Mouse (Mus musculus) brown adipose tissue, adult 24 weeks (tissue): Measurements from ENCODE around the gene Gse1. TPM values are rescaled to one million over a fixed set of nuclear protein-coding genes. Genes with fewer than 3 reads are reported as not detected.

Source experiments
- H3K27ac ChIP-seq: fragments of 200-500 bp; replicated peaks from 2 replicates; pipeline ENCODE4 v1.5.1; 2012; ENCODE audit warnings: low read depth, mild to moderate bottlenecking, low read length
- H3K4me1 ChIP-seq: fragments of 200-500 bp; 2 replicates; pipeline ENCODE4 v1.6.1; 2012; ENCODE audit warnings: low read length, mixed read lengths; ENCODE audit not compliant: control insufficient read depth, insufficient read depth, insufficient read length
- H3K4me3 ChIP-seq: fragments of 200-500 bp; 2 replicates; pipeline ENCODE4 v1.5.1; 2012; ENCODE audit warnings: low read depth, mild to moderate bottlenecking, low read length, moderate library complexity; ENCODE audit not compliant: insufficient read depth
- polyA plus RNA-seq: library from polyadenylated mRNA; stranded (reverse); fragments of >200 nt; gene quantifications from 2 replicates; pipeline ENCODE4 v1.2.4, GENCODE M21; 2012; ENCODE audit not compliant: missing spikeins, insufficient read depth, insufficient read length

Gse1 gene
- polyA plus RNA-seq, 1 experiment: 9.9 TPM

DNA sequence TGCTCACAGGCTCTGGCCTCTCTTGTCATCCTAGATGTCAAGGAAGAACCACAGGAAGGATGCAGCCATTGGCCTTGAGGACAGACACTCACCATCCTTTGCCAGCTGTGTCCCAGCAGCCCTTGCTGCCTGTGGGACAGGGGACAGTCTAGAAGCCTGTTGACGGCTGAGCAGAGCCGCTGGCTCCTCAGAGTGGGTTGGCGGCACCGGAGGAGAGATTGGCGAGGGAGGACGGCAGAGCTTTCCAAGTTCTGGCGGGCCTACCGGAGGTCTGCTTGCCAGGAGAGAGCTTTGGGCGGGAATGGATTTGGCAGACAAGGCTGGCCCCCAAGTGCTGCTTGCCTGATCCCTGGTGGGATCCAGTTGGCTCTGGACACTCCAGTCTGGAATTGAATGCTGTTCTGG, 165.6 kb downstream of the Gse1 start:
- Histone ChIP-seq H3K4me1 (peaks cover 6% of the 10 kb centered on the region; the same call in 1 of the 2 replicates), H3K27ac (no peak overlapping the region), H3K4me3 (no peak overlapping the region)

DNA sequence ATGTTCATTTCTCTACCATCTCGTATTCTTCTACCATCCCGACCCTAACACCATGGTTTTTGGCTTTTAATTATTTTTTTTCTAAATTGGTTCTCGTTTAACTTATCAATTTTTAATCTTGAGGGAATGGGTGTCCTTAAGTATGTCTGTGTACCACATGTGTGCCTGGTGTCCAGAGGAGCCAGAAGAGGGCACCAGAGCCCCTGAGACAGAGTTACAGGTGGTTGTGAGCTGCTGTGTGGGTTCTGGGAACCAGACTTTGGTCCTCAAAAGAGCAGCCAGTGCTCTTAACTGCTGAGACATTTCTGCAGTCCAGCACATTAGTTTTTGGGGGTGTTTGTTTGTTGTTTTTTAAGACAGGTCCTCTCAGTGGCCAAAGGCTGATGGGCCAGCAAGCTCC, 167.6 kb downstream of the Gse1 start:
- Histone ChIP-seq H3K27ac (no peak overlapping the region), H3K4me1 (peaks cover 6% of the 10 kb centered on the region; the same call in 1 of the 2 replicates), H3K4me3 (no peak overlapping the region)

DNA sequence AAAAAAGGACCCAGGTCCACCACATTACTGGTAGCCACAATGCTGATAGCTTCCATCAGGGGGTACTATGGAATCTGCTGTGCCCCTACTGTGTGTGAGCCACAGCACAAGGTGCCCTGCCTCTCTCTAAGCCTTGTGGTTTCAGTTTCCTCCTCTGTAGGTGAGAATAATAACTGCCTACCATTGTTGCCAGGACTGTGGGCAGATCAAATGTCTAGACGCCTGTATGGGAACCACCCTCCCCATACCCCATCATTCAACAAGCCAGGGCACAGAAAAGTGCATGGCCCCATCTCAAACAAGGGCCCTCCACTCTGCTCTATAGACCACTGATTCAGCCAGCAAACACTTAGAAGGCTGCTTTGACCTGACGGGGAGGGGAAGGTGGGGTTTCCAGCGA, 168.5 kb downstream of the Gse1 start:
- Histone ChIP-seq H3K27ac (no peak overlapping the region), H3K4me1 (peaks cover 4% of the 10 kb centered on the region; the same call in 1 of the 2 replicates), H3K4me3 (no peak overlapping the region)

DNA sequence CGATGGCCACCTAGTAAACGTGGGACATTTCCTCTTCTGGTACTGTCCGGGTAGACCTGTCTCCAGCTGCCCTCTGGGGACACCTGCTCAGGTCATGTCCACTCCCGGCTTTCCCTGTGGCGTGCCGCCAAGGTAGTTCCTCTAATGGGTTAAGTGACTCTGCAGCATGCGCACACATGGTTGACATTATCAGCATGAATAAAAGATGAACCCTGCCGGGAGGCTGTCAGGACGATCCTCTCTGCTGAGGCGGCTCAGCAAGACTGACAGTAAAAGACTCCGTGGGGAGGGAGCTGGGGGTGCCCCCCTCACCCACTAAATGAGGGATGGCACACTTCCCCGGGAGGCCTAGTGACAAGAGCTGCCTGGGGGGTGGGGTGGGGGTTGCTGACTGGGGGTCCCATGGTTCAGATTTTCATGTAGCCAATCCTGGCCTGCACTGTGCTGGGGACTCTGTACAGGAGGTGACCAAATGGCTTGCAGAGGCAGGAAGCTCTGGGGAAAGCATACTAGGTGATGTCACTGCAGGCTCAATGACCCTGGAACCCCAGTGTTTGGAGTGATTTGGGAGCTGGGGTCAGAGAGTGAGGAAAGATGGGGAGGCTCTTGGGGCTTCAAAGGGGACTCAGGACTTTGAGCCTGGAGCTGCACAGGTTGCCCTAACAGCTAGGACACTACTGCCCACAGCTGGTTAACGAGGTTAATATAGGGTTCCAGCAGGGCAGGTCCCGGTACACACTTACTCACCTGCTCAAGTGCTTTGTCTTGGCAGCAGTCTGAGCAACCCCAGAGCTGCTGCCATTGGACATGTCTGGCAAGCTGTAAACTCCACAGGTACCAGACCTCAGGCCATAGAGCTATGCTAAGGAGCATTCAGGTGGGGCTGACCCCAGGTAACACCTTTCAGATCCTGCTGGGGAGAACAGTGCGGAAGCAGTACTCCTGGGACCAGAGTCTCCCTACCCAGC, 169.5 kb downstream of the Gse1 start:
- Histone ChIP-seq H3K4me1 (peaks cover 4% of the 10 kb centered on the region; the same call in 1 of the 2 replicates), H3K27ac (no peak overlapping the region), H3K4me3 (no peak overlapping the region)

DNA sequence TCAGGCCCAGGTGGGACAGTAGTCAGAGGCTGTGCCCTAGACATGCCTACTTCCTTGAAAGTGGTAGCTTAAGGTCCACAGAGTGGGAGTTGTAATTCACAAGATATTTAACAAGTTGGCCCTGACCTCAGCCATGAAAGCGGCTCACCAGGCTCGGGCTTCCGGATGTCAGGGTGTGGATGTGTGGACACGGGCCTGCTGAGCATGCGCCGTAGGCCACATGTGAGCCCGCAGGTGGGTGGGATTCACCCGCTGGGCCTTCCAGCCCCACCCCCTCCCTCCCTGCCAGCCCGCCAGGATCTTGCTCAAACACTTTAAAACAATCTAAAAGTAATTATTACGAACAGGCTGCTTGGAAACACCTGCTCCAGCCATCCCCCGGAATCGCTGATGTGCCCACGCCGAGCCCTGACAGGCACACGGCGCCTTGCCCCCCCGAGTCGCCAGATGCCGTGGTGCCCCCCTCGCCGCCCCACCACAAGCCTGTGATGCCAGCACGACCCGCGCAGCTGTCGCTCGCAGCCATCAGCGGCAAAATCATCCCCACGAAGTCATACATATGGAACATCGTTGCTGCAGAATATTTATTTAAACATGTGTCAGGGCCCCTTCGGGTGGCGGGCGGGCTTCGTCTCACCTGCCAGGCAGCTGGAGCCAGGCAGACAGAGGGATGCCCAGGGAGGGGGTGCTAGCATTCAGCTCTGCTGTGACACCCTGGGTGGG, 171.1 kb downstream of the Gse1 start:
- H3K27ac ChIP-seq: no peak overlapping the region

DNA sequence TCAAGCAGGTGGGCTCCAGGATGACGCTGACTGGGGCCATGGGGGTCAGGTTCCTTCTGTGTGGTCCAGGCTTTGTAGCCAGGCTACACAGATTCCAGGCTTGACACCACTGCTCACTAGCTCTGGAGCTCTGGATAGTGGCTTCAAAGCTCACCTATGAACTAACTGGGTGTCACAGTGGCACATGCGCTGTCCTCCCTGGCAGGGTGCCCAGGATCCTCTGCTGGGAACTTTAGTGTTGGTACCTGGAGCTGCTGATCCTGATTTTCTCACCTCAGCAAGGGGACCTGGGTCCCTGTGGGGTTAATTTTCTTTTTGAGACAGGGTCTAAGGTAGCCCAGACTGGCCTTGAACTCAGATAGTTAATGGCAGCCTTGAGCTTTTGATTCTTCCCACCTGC, 173.0 kb downstream of the Gse1 start:
- H3K4me1 ChIP-seq: no peaks in the 10 kb centered on the region; the same call in 1 of the 2 replicates
- H3K4me3 ChIP-seq: no peak overlapping the region
- no peak overlapping the region for H3K27ac ChIP-seq

More for the DNA sequence above, 171.1 kb downstream of the Gse1 start:
- H3K4me1 ChIP-seq: no peaks in the 10 kb centered on the region
- no peak overlapping the region for H3K4me3 ChIP-seq

DNA sequence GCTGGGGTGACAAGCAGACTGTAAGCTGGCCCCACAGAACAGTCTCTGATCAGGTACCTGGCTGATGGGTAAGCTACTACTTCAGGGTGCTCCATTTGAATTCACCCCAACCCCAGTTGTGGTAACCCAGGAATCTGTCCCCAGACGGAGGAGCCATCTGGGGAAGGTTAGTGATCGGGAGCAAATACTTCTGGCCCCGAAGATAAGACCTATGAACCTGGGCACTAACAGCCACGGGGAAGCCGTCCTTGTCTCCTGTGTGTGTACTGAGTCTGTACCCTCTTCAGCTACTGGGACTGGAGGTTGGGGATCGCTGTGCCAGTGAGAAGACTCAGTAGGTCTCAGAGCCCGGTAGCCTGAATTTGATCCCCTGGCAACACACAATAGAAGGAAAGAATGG, 173.5 kb downstream of the Gse1 start:
- H3K4me1 ChIP-seq: no peaks in the 10 kb centered on the region; the same call in 1 of the 2 replicates
- H3K4me3 ChIP-seq: no peak overlapping the region
- no peak overlapping the region for H3K27ac ChIP-seq

DNA sequence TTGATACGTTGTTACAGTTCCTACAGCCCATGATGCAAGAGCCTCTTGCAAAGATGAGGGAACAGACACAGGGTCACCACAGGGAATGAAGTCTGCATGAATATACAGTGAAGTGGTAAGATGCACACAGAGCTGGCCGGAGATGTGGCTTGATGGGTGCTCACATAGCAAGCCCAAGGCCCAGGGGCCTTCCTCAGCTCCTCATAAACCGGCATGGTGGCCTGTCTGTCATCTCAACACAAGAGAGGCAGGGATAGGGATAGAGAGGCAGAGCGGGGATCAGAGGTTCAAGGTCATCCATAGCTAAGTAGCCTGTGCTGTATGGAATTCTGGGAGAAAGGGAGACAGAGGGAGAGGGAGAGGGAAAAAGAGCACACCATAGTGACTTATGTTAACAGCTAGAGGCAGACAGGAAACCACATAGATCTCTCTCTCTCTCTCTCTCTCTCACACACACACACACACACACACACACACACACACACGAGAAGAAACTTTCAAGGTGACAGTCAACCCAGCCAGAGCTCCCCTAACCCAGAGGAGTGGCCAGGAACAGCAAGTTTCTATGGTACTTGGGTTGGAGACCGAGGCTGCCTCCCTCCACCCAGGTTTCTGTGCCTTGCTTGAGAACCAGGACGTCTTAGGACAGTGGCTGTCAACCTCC, 175.5 kb downstream of the Gse1 start:
- Histone ChIP-seq H3K4me3 (no peak overlapping the region), H3K27ac (no peak overlapping the region), H3K4me1 (peaks cover 5% of the 10 kb centered on the region; the same call in 1 of the 2 replicates)

DNA sequence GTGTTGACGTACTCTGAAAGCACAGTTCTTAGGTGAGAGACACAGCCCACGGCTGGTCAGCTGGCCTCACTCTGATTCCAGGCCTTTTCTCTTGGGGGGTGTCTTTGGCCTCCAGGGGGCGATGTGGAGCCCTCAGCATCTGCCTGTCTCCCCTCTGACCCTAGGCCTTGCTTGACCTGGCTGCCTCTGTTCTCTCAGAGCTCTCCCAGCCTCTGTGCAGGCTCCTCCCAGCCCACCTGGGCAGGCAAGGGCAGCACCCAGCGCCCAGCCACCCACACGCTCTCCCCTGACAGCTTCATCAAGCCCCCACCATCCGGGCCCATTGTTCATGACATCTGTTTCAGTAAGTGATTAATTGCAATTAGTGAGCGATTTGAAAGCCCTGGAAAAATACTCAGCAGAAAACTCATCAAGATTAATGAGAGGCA, 176.4 kb downstream of the Gse1 start:
- Histone ChIP-seq H3K4me1 (peaks cover 5% of the 10 kb centered on the region; the same call in 1 of the 2 replicates), H3K27ac (no peak overlapping the region), H3K4me3 (no peak overlapping the region)

DNA sequence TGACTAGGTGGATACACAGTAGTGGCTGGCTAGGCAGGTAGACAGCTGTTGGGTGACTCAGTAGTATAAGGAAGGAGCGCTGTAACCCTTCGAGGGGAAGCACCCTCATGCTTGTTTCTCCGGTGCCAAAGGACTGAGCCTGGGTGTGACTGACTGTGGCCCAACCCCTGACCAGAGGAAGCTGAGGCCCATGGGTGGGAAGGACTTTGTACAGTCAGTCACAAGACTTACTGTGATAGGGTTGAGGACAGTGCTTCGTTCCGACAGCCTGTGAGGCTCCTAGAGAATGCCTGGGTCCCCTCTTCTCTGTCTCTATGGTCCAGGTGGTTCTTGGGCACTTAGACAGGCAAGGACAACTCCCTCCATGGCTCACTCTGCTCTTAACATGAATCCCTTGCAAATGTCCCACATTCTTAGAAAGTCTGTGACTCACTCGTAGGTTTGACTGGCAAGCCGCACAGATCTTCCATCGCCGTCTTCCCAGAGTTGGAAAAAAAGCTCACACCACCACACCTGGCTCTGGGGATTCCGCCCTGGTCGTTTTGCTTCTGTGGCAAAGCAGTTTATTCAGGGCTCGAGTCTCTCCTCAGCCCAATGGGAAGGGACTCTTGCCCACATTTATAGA, 177.9 kb downstream of the Gse1 start:
- H3K27ac ChIP-seq: no peak overlapping the region
- peaks cover 5% of the 10 kb centered on the region; the same call in 1 of the 2 replicates for H3K4me1 ChIP-seq
- no peak overlapping the region for H3K4me3 ChIP-seq

DNA sequence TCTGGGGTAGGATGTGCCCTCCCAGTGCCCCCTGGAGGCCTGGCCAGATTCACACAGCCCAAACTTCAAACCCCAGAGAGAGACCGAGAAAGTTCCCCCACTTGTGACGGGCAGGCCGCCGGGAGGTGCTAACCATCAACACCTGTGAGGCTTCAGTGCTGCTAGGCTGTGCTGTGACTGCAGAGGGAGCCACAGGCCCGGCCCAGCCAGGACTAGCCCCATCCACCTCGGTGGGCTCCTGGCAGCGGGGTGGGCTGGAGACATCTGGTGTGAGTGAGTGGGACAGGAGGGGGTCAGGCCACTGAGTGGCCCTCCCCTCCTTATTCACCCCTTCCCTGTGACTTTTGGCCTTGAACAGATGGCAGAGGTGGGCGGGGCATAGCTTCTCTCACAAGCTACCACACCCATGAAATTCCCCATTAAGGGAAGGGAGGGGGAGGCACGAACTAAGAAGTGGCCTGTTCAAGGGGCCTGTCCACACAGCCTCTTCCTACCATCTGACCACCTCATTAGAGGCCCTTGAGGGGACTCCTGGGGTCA, 179.5 kb downstream of the Gse1 start:
- Histone ChIP-seq H3K27ac (no peak overlapping the region), H3K4me3 (no peak overlapping the region)

DNA sequence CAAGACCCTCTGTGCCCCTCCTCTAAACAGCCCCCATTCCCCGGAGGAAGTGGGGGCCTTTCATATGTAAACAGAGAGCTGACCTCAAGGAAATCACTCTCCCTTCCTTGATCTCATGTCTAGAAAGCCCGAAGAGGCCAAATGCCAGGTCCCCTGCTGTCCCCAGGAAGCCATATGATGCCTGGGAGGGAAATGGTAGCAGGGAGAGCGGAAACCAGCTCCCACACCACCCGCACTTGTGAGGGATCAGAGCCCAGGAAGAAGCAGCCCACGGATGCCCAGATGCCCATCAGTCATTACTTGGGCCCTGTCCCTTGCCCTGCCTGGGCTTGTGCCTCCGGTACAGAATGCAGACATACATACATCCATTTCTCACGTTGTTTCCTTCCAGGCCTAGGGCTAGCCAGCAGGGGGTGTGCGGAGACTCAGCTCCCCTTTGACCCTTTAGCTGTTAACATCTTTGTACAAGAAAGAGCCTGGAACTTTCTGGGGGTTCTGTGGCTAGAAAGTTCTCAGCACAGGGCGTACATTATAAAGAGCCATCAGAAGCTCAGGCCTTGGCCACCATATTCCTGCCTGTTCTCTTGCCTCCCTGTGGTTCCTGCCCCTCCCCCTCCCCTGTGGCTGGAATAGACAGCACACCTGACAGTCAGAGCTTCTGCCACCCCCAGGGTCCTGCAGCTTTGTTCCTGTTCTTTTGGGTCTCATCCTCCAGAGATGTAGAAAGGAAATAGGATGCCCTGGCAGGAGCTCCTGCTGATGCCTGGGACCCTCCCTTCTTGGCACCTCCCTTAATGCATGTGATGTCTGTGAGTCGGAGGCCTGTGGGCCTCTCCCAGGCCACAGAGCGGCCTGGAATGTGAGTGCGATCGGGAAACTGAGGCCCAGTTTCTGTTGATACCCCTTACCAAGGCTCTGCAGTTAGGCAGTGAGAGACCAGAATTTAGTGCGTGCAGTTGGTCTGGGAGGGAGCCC, 180.3 kb downstream of the Gse1 start:
- Histone ChIP-seq H3K4me3 (no peak overlapping the region), H3K27ac (0 out of 2 replicates have a peak overlapping the region, but pooled peaks have one; percentile 4), H3K4me1 (peaks cover 5% of the 10 kb centered on the region; the same call in 1 of the 2 replicates)

More for the DNA sequence above, 179.5 kb downstream of the Gse1 start:
- H3K4me1 ChIP-seq: peaks cover 5% of the 10 kb centered on the region; the same call in 1 of the 2 replicates

DNA sequence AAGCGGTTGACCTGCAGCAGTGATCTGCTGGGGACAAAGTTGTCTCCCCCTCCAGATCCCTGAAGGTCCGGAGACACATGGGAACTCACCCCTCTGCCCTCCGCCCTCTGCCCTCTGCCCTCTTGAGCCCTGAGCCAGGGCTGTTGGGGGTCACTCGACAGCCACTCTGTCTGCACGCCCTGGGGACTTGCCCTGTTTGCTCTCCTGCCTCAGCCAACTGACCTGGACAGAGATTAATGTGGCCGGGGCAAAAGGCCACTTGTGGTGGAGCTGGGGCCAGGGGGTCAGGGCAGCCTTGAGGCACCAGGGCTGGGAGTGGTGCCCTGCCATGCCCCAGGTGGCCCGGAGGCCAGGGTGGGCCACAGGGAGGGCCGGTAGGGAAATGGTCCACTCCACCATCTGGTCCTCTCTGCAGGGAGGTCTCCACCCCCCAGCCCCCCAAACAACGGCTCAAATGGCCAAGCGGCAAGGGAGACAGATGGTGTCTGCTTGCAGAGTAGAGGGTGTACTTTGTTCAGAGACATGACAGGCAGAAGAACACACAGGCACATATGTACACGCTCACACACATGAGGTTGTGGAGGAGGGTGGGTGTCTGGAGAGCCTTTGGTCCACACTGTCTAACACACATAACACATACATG, 181.2 kb downstream of the Gse1 start:
- no peak overlapping the region for H3K27ac ChIP-seq
- no peak overlapping the region for H3K4me3 ChIP-seq
- H3K4me1 ChIP-seq: peaks cover 7% of the 10 kb centered on the region; the same call in 1 of the 2 replicates
